Mouse (Mus musculus): Measurements from ENCODE around the gene Prkrip1. TPM values are rescaled to one million over a fixed set of nuclear protein-coding genes. Genes with fewer than 3 reads are reported as not detected.

Gene Prkrip1
- total and polyA plus RNA-seq, 3 experiments, result 45.5 to 94.8 (median 47.7) TPM

Other genes starting within 250 kb of the Prkrip1 start
- gene Ssc4d, start 224.4 kb downstream of the Prkrip1 start, total RNA-seq (2012; rRNA removed), result 1.7 and 2.0 TPM in 2 replicates
- gene Ssc4d, start 224.4 kb downstream of the Prkrip1 start, total RNA-seq (2014; rRNA removed), result 1.8 and 2.9 TPM in 2 replicates
- 1.8 and 1.9 TPM in 2 replicates for gene Ssc4d, start 224.4 kb downstream of the Prkrip1 start, polyA plus RNA-seq (2012; ENCODE audit: insufficient read length, low read depth)
- gene Zp3, start 218.9 kb downstream of the Prkrip1 start, total RNA-seq (2012; rRNA removed), result 0.13 TPM in 1 of 2 replicates, not detected in the other
- gene Zp3, start 218.9 kb downstream of the Prkrip1 start, total RNA-seq (2014; rRNA removed), result not detected in 2 replicates
- gene Zp3, start 218.9 kb downstream of the Prkrip1 start, polyA plus RNA-seq (2012; ENCODE audit: insufficient read length, low read depth), result not detected in 2 replicates
- gene Dtx2, start 204.2 kb downstream of the Prkrip1 start, total RNA-seq (2012; rRNA removed), result 20.4 and 22.0 TPM in 2 replicates
- 14.0 and 16.0 TPM in 2 replicates for gene Dtx2, start 204.2 kb downstream of the Prkrip1 start, total RNA-seq (2014; rRNA removed)
- 35.1 and 43.7 TPM in 2 replicates for gene Dtx2, start 204.2 kb downstream of the Prkrip1 start, polyA plus RNA-seq (2012; ENCODE audit: insufficient read length, low read depth)
- not detected in 2 replicates for gene Upk3b, start 160.5 kb downstream of the Prkrip1 start, total RNA-seq (2012; rRNA removed)
- not detected in 2 replicates for gene Upk3b, start 160.5 kb downstream of the Prkrip1 start, total RNA-seq (2014; rRNA removed)
- gene Upk3b, start 160.5 kb downstream of the Prkrip1 start, polyA plus RNA-seq (2012; ENCODE audit: insufficient read length, low read depth), result 0.09 TPM in 1 of 2 replicates, not detected in the other
- gene Upk3bl, start 144.5 kb downstream of the Prkrip1 start, total RNA-seq (2012; rRNA removed), result not detected in 2 replicates
- gene Upk3bl, start 144.5 kb downstream of the Prkrip1 start, total RNA-seq (2014; rRNA removed), result not detected in 2 replicates
- not detected in 2 replicates for gene Upk3bl, start 144.5 kb downstream of the Prkrip1 start, polyA plus RNA-seq (2012; ENCODE audit: insufficient read length, low read depth)
- 0.29 and 1.3 TPM in 2 replicates for gene Rasa4, start 115.0 kb downstream of the Prkrip1 start, total RNA-seq (2012; rRNA removed)
- gene Rasa4, start 115.0 kb downstream of the Prkrip1 start, total RNA-seq (2014; rRNA removed), result 0.07 and 0.28 TPM in 2 replicates
- 0.11 and 0.16 TPM in 2 replicates for gene Rasa4, start 115.0 kb downstream of the Prkrip1 start, polyA plus RNA-seq (2012; ENCODE audit: insufficient read length, low read depth)
- 137 and 186 TPM in 2 replicates for gene Polr2j, start 82.3 kb downstream of the Prkrip1 start, total RNA-seq (2012; rRNA removed)
- 160 and 178 TPM in 2 replicates for gene Polr2j, start 82.3 kb downstream of the Prkrip1 start, total RNA-seq (2014; rRNA removed)
- gene Polr2j, start 82.3 kb downstream of the Prkrip1 start, polyA plus RNA-seq (2012; ENCODE audit: insufficient read length, low read depth), result 117 and 121 TPM in 2 replicates
- gene Lrwd1, start 62.9 kb downstream of the Prkrip1 start, total RNA-seq (2012; rRNA removed), result 58.9 and 62.1 TPM in 2 replicates
- 49.6 and 54.3 TPM in 2 replicates for gene Lrwd1, start 62.9 kb downstream of the Prkrip1 start, total RNA-seq (2014; rRNA removed)
- gene Lrwd1, start 62.9 kb downstream of the Prkrip1 start, polyA plus RNA-seq (2012; ENCODE audit: insufficient read length, low read depth), result 52.2 and 65.9 TPM in 2 replicates
- gene Alkbh4, start 62.8 kb downstream of the Prkrip1 start, total RNA-seq (2012; rRNA removed), result 12.9 and 15.7 TPM in 2 replicates
- 10.2 and 12.2 TPM in 2 replicates for gene Alkbh4, start 62.8 kb downstream of the Prkrip1 start, total RNA-seq (2014; rRNA removed)
- gene Alkbh4, start 62.8 kb downstream of the Prkrip1 start, polyA plus RNA-seq (2012; ENCODE audit: insufficient read length, low read depth), result 12.0 and 15.9 TPM in 2 replicates
- 7.3 and 8.8 TPM in 2 replicates for gene Orai2, start 28.2 kb downstream of the Prkrip1 start, total RNA-seq (2012; rRNA removed)
- 6.4 and 7.3 TPM in 2 replicates for gene Orai2, start 28.2 kb downstream of the Prkrip1 start, total RNA-seq (2014; rRNA removed)
- gene Orai2, start 28.2 kb downstream of the Prkrip1 start, polyA plus RNA-seq (2012; ENCODE audit: insufficient read length, low read depth), result 7.4 TPM in 2 replicates
- 16.2 and 17.9 TPM in 2 replicates for gene Sh2b2, start 47.6 kb upstream of the Prkrip1 start, total RNA-seq (2012; rRNA removed)
- gene Sh2b2, start 47.6 kb upstream of the Prkrip1 start, total RNA-seq (2014; rRNA removed), result 8.1 and 8.5 TPM in 2 replicates
- 26.4 and 27.8 TPM in 2 replicates for gene Sh2b2, start 47.6 kb upstream of the Prkrip1 start, polyA plus RNA-seq (2012; ENCODE audit: insufficient read length, low read depth)

All from CH12.LX (cell line).